Comparison of ENCODE assay signal across 26 mouse cellular contexts in the genomic region with DNA sequence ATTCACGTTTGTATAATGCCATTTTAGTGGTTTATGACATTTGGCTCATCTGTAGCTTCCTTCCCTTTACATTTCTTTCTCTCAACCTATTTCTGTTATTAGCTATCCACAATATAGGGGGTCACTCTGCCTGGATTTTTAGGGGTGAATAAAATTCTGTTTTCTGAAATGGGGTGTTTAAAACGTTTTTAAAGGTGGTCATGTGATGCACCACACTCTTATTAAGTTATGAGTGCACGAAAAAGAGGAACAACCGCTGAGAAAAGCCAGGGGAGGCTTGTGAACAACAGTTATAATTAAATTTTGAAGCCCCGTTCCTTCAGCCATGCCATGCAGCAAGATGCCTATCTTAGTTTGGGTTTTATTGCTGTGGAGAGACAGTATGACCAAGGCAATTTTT.
"Had no signal": no experiment of that assay in that cellular context is flagged by ENCODE, and none has a peak within 500 bp of the region (broad histone marks: within the 10 kb centered on the region; RNA-seq: fewer than 3 reads in every experiment).

No protein-coding gene starts in this region.

- H3K9me3 ChIP-seq: heart, embryonic 13.5 days; heart, embryonic 15.5 days; hindbrain, embryonic 12.5 days; intestine, embryonic 15.5 days; limb, embryonic 10.5 days; limb, embryonic 12.5 days; liver, embryonic 13.5 days; liver, embryonic 15.5 days had no signal

- H3K36me3 ChIP-seq: heart, embryonic 13.5 days; heart, embryonic 15.5 days; hindbrain, embryonic 12.5 days; intestine, embryonic 15.5 days; limb, embryonic 10.5 days; limb, embryonic 12.5 days; liver, embryonic 13.5 days; liver, embryonic 15.5 days had no signal

- H3K27ac ChIP-seq: heart, adult 2 months; heart, embryonic 13.5 days; heart, embryonic 15.5 days; hindbrain, embryonic 12.5 days; hindbrain, embryonic 14.5 days; intestine, embryonic 15.5 days; left cerebral cortex, adult 2 months; limb, embryonic 10.5 days; limb, embryonic 12.5 days; liver, embryonic 13.5 days; liver, embryonic 15.5 days had no signal

- H3K27me3 ChIP-seq: heart, embryonic 13.5 days; heart, embryonic 15.5 days; hindbrain, embryonic 12.5 days; intestine, embryonic 15.5 days; limb, embryonic 12.5 days; liver, embryonic 13.5 days; liver, embryonic 15.5 days had no signal

- ATAC-seq: hindbrain, embryonic 16.5 days; inflammation-experienced regulatory T-cells, adult 6 months; intestine, embryonic 15.5 days; intestine, postnatal 0 days had no signal

- DNase-seq: gastrocnemius, postnatal 14 days; gastrocnemius, postnatal 36 days; heart, adult 11 months; heart, adult 2 months; heart, postnatal 14 days; heart, postnatal 36 days; kidney, adult 18-20 months; kidney, adult 8-10 months; kidney, postnatal 10 days; kidney, postnatal 25 days; kidney, postnatal 4 days; layer of hippocampus, adult 9-11 months; liver; liver, embryonic 13.5 days had no signal

- H3K4me3 ChIP-seq: heart, adult 2 months; heart, embryonic 13.5 days; heart, embryonic 15.5 days; hindbrain, embryonic 12.5 days; intestine, embryonic 15.5 days; left cerebral cortex, adult 2 months; limb, embryonic 10.5 days; limb, embryonic 12.5 days; liver, embryonic 13.5 days; liver, embryonic 15.5 days had no signal

- H3K9ac ChIP-seq: heart, embryonic 13.5 days; heart, embryonic 15.5 days; hindbrain, embryonic 12.5 days; hindbrain, embryonic 14.5 days; intestine, embryonic 15.5 days; limb, embryonic 12.5 days; liver, embryonic 13.5 days; liver, embryonic 15.5 days had no signal
